Mouse (Mus musculus): ENCODE measurements at regions not wholly inside any gene's neighbourhood (a gene's known extent, or its start where the extent isn't known, plus 50 kb on each side); places are given as distances from the start of the nearest gene placed in this dataset.

DNA sequence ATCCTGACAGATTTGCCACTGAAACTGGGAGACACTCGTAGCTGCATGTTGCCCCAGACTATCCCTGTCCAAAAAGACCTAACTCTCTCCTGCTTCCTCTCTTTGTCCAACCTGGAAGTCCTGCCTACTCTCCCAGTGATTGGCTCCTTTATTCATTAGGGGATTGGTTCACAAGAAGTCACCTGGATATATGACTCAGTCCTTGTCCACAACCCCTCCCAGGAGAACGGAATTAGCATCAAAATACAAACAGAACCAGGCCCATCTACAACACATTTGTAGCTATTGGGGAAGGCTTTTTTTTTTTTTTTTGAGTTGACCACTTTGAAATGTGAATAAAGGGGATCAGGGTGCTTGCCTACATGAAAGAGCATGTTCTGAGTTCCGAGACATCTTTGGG lies 347.4 kb upstream of the Tmc3 start:
- Histone ChIP-seq H3K27ac (ENCODE audit: control insufficient read depth, insufficient read depth, low read depth, low read length, poor library complexity) (no peak overlapping the region), H3K4me3 (replicated peaks; ENCODE audit: control insufficient read depth, low read depth, low read length) (no peak overlapping the region), H3K4me1 (ENCODE audit: control insufficient read depth, insufficient read depth, low read length) (no peaks in the 10 kb centered on the region)
- WGBS: 71% methylated on average over 3 of the region's 3 CpGs
- TF ChIP-seq CTCF (IDR thresholded peaks at IDR 0.05; ENCODE audit: control insufficient read depth, insufficient read depth, low read length): no peak
- no peak for TF ChIP-seq POLR2A (IDR thresholded peaks at IDR 0.05; ENCODE audit: borderline replicate concordance, control insufficient read depth, low read depth, low read length)

DNA sequence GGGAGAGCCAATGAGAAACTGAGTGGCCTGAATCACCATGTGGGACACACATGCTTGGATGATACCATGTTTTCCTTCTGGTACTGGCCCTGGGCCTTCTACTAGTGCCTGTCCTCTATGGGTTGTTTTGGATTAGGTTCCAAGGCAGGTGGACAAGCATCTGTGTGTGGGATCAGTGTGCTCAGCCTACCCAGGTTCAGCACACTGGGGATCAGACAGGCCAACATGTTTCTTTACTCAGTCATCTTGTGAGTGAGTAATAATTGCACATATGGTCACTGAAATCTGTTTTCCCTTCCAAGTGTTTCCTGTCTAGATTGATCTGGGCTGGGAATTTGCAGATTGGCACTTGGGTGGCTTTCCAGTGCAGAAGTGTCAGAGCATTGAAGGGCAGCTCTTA lies 346.6 kb upstream of the Tmc3 start:
- no peak overlapping the region for H3K27ac ChIP-seq (ENCODE audit: control insufficient read depth, insufficient read depth, low read depth, low read length, poor library complexity)
- H3K4me1 ChIP-seq (ENCODE audit: control insufficient read depth, insufficient read depth, low read length): no peaks in the 10 kb centered on the region
- H3K4me3 ChIP-seq (replicated peaks; ENCODE audit: control insufficient read depth, low read depth, low read length): no peak overlapping the region
- TF ChIP-seq CTCF (IDR thresholded peaks at IDR 0.05; ENCODE audit: control insufficient read depth, insufficient read depth, low read length): no peak
- no peak for TF ChIP-seq POLR2A (IDR thresholded peaks at IDR 0.05; ENCODE audit: borderline replicate concordance, control insufficient read depth, low read depth, low read length)

DNA sequence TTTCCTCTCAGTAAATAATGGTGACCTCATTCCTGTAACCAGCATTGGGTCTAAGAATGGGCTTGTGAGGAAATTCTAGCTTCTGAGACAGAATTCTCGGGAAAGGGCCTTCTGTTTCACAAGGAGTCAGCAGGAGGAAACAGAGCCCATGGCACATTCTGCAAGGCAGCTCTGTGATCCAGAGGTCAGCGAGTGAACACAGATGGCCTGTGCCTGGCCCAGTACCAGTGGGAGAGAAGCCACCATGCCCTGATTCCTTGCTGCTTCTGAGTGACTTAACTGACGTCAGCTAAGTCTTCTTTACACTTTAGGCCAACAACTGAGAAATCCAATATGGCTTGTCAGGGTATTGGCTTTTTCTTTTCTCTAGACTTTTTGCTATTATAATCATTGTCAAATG lies 342.5 kb upstream of the Tmc3 start:
- Histone ChIP-seq H3K4me1 (ENCODE audit: control insufficient read depth, insufficient read depth, low read length) (no peaks in the 10 kb centered on the region), H3K4me3 (replicated peaks; ENCODE audit: control insufficient read depth, low read depth, low read length) (no peak overlapping the region), H3K27ac (ENCODE audit: control insufficient read depth, insufficient read depth, low read depth, low read length, poor library complexity) (no peak overlapping the region)
- TF ChIP-seq CTCF (IDR thresholded peaks at IDR 0.05; ENCODE audit: control insufficient read depth, insufficient read depth, low read length) (no peak), POLR2A (IDR thresholded peaks at IDR 0.05; ENCODE audit: borderline replicate concordance, control insufficient read depth, low read depth, low read length) (no peak)
- 57% methylated on average over 3 of the region's 3 CpGs for WGBS

DNA sequence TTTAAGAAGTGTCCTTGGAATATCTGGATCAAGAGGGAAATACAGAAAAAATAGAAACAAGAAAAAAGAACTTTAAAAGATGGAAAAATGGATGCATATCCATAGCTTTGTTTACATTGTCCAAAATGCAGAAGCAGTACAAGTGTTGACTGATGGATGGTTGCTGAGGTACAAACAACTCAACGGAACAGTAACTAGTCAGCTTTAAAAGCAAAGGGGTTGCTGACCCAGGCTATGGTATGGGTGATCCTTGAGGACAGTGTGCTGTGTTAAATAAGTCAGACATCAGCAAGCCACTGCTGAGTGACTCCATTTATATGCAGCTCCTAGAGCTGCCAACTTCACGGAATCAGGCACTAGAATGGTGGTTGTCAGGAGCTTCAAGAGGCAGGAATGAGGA lies 338.9 kb upstream of the Tmc3 start:
- WGBS: 72% methylated on average over 2 of the region's 2 CpGs

DNA sequence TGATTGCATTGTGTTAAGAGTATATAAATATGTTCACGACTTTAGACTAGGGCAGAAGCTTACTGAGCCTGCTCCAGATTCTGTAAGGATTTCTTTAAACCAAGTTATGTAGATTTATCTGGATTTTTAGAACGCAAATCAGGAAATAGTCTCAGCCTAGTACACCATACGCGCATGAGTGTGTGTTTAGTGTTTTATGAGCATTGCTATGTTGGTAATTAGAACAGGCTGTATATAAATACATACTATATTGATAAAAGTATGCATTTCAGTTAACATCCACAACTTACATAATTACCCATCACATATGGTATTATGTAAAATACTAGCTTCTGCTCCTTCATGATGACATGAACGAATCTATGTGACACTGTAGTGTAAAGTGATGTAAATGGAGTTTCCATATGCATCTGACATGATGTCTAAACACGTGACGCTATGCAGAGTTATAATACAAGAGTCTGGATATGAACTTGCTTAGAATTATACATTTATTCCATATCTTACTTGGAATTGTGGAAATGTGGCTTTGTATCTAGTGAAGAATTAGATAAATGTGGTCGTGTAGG lies 332.6 kb upstream of the Tmc3 start:
- WGBS: 79% methylated on average over 8 of the region's 8 CpGs
- H3K27ac ChIP-seq (ENCODE audit: control insufficient read depth, insufficient read depth, low read depth, low read length, poor library complexity): no peak overlapping the region
- no peaks in the 10 kb centered on the region for H3K4me1 ChIP-seq (ENCODE audit: control insufficient read depth, insufficient read depth, low read length)
- H3K4me3 ChIP-seq (replicated peaks; ENCODE audit: control insufficient read depth, low read depth, low read length): no peak overlapping the region
- TF ChIP-seq CTCF (IDR thresholded peaks at IDR 0.05; ENCODE audit: control insufficient read depth, insufficient read depth, low read length) (no peak), POLR2A (IDR thresholded peaks at IDR 0.05; ENCODE audit: borderline replicate concordance, control insufficient read depth, low read depth, low read length) (no peak)

More for the DNA sequence above, 338.9 kb upstream of the Tmc3 start:
- Histone ChIP-seq H3K27ac (ENCODE audit: control insufficient read depth, insufficient read depth, low read depth, low read length, poor library complexity) (no peak overlapping the region), H3K4me1 (ENCODE audit: control insufficient read depth, insufficient read depth, low read length) (no peaks in the 10 kb centered on the region), H3K4me3 (replicated peaks; ENCODE audit: control insufficient read depth, low read depth, low read length) (no peak overlapping the region)
- TF ChIP-seq POLR2A (IDR thresholded peaks at IDR 0.05; ENCODE audit: borderline replicate concordance, control insufficient read depth, low read depth, low read length) (no peak), CTCF (IDR thresholded peaks at IDR 0.05; ENCODE audit: control insufficient read depth, insufficient read depth, low read length) (no peak)

DNA sequence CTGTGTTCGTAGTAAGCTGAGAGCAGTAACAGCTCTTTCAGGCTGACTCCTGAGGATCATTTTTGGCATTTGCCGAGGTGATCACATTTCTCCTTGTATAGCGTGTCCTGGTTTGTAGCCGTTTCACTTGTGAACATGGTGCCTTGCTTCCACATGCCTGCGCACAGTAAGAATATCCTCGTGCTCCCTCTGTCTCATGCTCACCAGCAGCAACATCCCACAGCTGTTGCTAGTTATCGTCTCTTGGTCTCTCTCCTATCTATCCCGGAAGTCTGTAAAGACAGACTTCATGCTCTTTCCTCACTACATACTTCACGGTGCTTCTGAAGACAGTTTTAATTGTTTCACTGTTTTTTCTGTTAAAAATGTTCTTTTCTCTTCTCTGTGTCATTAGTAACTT lies 331.7 kb upstream of the Tmc3 start:
- H3K27ac ChIP-seq (ENCODE audit: control insufficient read depth, insufficient read depth, low read depth, low read length, poor library complexity): no peak overlapping the region
- H3K4me3 ChIP-seq (replicated peaks; ENCODE audit: control insufficient read depth, low read depth, low read length): no peak overlapping the region
- no peaks in the 10 kb centered on the region for H3K4me1 ChIP-seq (ENCODE audit: control insufficient read depth, insufficient read depth, low read length)
- TF ChIP-seq POLR2A (IDR thresholded peaks at IDR 0.05; ENCODE audit: borderline replicate concordance, control insufficient read depth, low read depth, low read length): no peak
- TF ChIP-seq CTCF (IDR thresholded peaks at IDR 0.05; ENCODE audit: control insufficient read depth, insufficient read depth, low read length): no peak
- 79% methylated on average over 9 of the region's 9 CpGs for WGBS

DNA sequence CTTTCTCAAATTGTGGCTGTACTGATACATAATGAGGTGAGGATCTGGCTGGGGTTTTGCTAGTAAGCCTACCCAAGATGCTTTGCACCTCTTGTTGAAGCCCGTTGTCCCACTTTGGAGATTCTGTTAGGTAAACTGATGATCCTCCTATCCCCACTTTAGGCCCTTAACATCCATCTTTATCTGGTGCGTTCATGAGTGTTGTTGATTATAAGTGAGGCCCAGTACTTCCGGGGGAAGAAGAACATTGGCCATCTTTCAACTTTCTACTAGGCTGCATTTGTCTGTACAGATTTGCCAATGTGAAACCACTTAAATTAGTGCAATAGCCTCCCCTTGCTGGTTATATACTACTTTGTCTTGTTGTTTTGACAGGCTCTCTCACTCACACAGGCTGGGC lies 331.3 kb upstream of the Tmc3 start:
- H3K4me3 ChIP-seq (replicated peaks; ENCODE audit: control insufficient read depth, low read depth, low read length): no peak overlapping the region
- WGBS: 84% methylated on average over 3 of the region's 3 CpGs
- TF ChIP-seq POLR2A (IDR thresholded peaks at IDR 0.05; ENCODE audit: borderline replicate concordance, control insufficient read depth, low read depth, low read length) (no peak), CTCF (IDR thresholded peaks at IDR 0.05; ENCODE audit: control insufficient read depth, insufficient read depth, low read length) (no peak)

DNA sequence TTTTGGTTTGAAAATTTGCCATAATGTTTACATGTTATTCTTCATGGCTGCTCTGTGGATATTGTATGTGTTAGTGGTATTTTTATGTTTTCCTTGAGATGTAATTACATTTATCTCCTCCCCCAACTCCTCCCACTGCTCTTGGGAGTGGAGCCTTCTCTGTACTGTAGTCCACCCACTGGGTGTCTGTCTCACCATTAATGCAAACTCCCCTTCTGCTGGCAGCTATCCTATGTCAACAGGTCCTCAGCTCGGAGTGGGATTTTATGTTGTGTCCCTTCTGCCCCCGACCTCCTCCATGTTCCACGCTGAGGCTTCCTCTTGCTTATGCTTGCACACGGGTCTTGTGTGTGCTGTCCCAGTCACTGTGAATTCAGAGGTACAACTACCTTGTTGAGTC lies 330.3 kb upstream of the Tmc3 start:
- Histone ChIP-seq H3K4me3 (replicated peaks; ENCODE audit: control insufficient read depth, low read depth, low read length) (no peak overlapping the region), H3K4me1 (ENCODE audit: control insufficient read depth, insufficient read depth, low read length) (no peaks in the 10 kb centered on the region), H3K27ac (ENCODE audit: control insufficient read depth, insufficient read depth, low read depth, low read length, poor library complexity) (no peak overlapping the region)
- TF ChIP-seq CTCF (IDR thresholded peaks at IDR 0.05; ENCODE audit: control insufficient read depth, insufficient read depth, low read length) (no peak), POLR2A (IDR thresholded peaks at IDR 0.05; ENCODE audit: borderline replicate concordance, control insufficient read depth, low read depth, low read length) (no peak)
- 73% methylated on average over 4 of the region's 4 CpGs for WGBS

More for the DNA sequence above, 331.3 kb upstream of the Tmc3 start:
- H3K4me1 ChIP-seq (ENCODE audit: control insufficient read depth, insufficient read depth, low read length): no peaks in the 10 kb centered on the region
- H3K27ac ChIP-seq (ENCODE audit: control insufficient read depth, insufficient read depth, low read depth, low read length, poor library complexity): no peak overlapping the region

DNA sequence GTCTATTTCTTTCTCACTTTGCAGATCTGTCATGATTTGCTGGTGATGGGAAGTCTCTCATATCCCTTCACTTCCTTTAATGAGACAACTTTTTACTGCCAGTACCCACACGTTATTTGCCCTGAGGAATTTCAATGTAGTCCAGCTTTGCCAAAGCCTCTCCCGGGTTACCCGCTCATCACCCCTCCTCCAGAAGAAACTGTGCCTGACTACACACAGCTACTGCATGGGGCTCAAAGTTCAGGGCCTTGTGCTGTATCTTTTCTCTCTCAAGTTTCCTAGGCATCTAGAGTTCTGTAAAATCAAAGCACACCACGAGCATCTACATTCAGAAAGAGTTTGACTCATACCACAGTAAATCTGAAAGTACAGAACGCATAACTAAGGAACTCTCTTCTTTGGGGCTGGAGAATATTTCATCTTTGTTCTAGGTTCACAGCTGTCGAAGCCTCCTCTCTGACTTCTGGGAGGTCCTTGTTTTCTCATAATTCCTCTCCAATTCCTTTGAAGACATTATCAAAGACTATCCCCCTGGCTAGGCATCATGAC lies 328.4 kb upstream of the Tmc3 start:
- no peaks in the 10 kb centered on the region for H3K4me1 ChIP-seq (ENCODE audit: control insufficient read depth, insufficient read depth, low read length)
- 76% methylated on average over 6 of the region's 6 CpGs for WGBS
- H3K4me3 ChIP-seq (replicated peaks; ENCODE audit: control insufficient read depth, low read depth, low read length): no peak overlapping the region
- TF ChIP-seq POLR2A (IDR thresholded peaks at IDR 0.05; ENCODE audit: borderline replicate concordance, control insufficient read depth, low read depth, low read length) (no peak), CTCF (IDR thresholded peaks at IDR 0.05; ENCODE audit: control insufficient read depth, insufficient read depth, low read length) (no peak)
- H3K27ac ChIP-seq (ENCODE audit: control insufficient read depth, insufficient read depth, low read depth, low read length, poor library complexity): no peak overlapping the region

All from bone marrow, adult 2 months (tissue).